Mouse (Mus musculus) lung, adult 2 months (tissue): ENCODE results near the gene Kcna6.

Experiments
- CTCF ChIP-seq: fragments of 200-500 bp; IDR thresholded peaks from 2 replicates; pipeline ENCODE4 v1.5.1; 2011; ENCODE audit warnings: mild to moderate bottlenecking, low read length, control low read depth; ENCODE audit not compliant: insufficient read depth
- POLR2A ChIP-seq: fragments of 200-500 bp; IDR thresholded peaks from 2 replicates; pipeline ENCODE4 v1.6.1; 2011; ENCODE audit warnings: low read depth, mild to moderate bottlenecking, control low read depth, low read length, borderline replicate concordance; ENCODE audit errors: extremely low read depth

DNA sequence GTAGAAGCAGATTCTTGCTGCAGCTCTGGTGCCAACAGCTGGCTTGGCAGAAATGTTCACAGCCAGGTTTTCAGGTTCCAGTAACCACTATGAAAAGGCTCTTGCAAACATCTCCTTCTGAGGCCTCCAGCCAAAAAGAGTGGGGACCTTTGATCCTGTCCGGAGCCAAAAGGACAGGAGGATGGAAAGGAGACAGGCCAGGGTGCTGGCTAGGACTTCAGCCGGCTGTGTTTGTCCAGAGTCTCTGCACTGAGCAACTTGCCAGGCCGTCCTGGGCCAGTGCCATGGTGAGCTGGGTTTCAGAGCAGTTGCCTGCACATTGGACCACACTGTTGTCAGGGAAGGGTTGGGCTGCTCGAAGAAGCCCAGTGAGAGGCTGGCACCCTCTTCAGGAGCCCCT, 31.9 kb upstream of the Kcna6 start:
- TF ChIP-seq CTCF = no peak
- no peak for TF ChIP-seq POLR2A
